Mouse (Mus musculus): ENCODE measurements around the gene Ormdl2.
"Not testable (repeated sequence)": the region's sequence is repeated elsewhere in the genome, so short reads cannot be mapped to it uniquely, and the experiment has no call there.

Ormdl2 gene

GRCm38 (mm10) chr10:128821358-128822056, at the start of gene Ormdl2:
Gene Ormdl2, minus strand, starts transcription at chr10:128821645.
- DNase-seq (ENCODE audit: low spot score): peak; percentile 98

GRCm38 (mm10) chr10:128870341-128870740, 48.9 kb upstream of the Ormdl2 start:
- DNase-seq (ENCODE audit: low spot score): no peak

DNA sequence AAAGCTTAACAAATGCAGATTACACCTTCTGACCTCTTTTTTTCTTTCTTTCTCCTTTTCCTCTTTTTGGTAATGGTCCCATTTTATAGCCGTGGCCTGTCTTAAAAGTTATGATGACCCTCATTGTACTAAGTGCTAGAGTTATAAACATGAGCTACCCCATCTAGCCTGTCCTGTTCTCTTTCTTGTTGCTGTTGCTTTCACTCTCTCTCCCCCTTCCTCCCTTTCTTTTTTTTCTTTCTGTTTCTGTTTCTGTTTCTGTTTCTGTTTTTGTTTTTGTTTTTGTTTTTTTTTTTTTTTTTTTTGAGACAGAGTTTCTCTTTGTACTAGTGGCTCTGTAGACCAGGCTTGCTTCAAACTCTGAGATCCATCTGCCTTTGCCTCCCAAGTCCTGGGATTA, 45.1 kb upstream of the Ormdl2 start:
- no peak for DNase-seq (ENCODE audit: low spot score)

GRCm38 (mm10) chr10:128866042-128866441, 44.6 kb upstream of the Ormdl2 start:
- no peak for DNase-seq (ENCODE audit: low spot score)

- DNase-seq (ENCODE audit: low spot score): no peak
Observed at GRCm38 (mm10) chr10:128861176-128861575, 39.7 kb upstream of the Ormdl2 start.

- DNase-seq (ENCODE audit: low spot score): no peak
Observed at GRCm38 (mm10) chr10:128850339-128850738, 28.9 kb upstream of the Ormdl2 start.

- DNase-seq (ENCODE audit: low spot score): no peak
Observed at GRCm38 (mm10) chr10:128848426-128848825, 27.0 kb upstream of the Ormdl2 start.

DNA sequence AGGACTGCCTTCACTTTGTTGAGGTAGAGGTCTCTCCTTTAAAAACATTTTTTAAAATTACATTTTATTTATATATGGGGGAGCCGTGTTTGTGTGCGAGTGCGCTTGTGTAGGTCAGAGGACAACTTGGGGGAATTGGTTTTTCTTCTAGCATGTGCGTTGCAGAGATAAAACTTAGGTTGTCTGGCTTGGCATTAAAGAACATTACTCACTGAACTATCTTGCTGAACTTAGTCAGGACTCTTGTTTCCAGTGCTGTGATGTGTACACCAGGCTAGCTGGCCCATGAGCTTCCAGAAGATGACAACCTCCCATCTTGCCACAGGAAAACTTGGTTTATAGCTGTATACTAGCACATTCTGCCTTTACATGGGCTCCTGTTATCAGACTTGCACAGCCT, 25.2 kb upstream of the Ormdl2 start:
- DNase-seq (ENCODE audit: low spot score): no peak

DNA sequence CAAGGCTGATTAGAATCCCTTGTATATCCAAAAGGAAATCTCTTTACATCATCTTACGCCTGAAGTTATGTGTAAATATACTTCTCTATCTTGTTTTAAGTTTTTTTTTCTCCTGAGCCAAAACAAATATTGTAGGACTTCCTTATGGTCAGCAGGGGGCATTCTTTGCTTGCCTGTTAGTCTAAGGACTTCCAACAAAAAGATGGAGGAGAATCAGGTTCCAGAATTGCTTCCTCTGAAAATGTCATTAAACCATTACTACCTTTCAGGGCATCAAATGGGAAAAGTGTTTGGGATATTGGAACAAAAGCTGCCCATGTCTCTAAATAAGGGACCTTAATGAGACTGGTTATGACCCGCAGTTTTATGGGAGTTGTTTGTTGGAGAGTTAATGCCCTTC, 24.1 kb upstream of the Ormdl2 start:
- DNase-seq (ENCODE audit: low spot score): no peak

DNA sequence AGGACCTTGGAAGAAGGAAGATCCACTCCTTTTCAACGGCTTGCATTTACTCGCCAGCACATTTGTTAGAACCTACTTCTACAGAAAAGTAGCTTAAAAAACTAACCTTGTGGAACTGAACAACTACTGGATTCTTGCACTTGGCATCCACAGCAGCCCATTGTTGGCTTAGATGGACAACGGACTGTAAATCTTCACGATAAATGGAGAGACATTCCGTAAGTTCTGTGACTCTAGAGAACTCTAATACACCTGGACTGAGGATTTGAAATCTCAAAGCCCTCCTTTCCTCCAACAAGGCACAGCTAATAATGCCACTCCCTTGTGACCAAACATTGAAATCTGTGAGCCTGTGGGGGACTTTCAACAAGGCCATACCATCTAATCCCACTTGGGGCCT, 21.8 kb upstream of the Ormdl2 start:
- DNase-seq (ENCODE audit: low spot score): no peak

GRCm38 (mm10) chr10:128840612-128841011, 19.2 kb upstream of the Ormdl2 start:
- no peak for DNase-seq (ENCODE audit: low spot score)

GRCm38 (mm10) chr10:128839434-128839833, 18.0 kb upstream of the Ormdl2 start:
- no peak for DNase-seq (ENCODE audit: low spot score)

- no peak for DNase-seq (ENCODE audit: low spot score)
Observed at GRCm38 (mm10) chr10:128837400-128837799, 16.0 kb upstream of the Ormdl2 start.

GRCm38 (mm10) chr10:128823821-128824220, 2.4 kb upstream of the Ormdl2 start:
- no peak for DNase-seq (ENCODE audit: low spot score)

GRCm38 (mm10) chr10:128823087-128823486, 1.6 kb upstream of the Ormdl2 start:
- DNase-seq (ENCODE audit: low spot score): not testable (repeated sequence)

GRCm38 (mm10) chr10:128822135-128822534, 690 bp upstream of the Ormdl2 start:
- DNase-seq (ENCODE audit: low spot score): no peak

DNA sequence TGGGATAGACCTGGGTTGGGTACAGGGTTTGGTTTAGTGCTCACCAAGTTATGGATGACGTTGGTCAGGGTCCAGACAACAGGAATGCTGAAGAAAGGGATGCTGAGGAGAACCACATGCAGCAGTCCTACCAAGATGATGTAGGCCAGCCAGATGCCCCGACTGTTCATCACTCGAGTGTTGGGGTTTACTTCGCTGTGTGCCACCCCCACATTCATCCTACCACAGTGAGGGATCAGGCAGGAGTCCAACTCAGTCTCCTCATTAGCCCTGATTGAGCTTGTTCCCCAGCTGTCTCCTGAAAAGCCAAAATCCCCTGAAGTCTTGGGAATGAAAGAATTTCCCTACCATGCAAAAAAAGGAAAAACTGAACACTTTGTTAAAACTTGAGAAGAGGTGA, 1.2 kb downstream of the Ormdl2 start:
- no peak for DNase-seq (ENCODE audit: low spot score)

- no peak for DNase-seq (ENCODE audit: low spot score)
Observed at GRCm38 (mm10) chr10:128817033-128817432, 4.4 kb downstream of the Ormdl2 start, which contains the start of gene Sarnp. Gene Sarnp, plus strand, starts transcription at chr10:128817333.

DNA sequence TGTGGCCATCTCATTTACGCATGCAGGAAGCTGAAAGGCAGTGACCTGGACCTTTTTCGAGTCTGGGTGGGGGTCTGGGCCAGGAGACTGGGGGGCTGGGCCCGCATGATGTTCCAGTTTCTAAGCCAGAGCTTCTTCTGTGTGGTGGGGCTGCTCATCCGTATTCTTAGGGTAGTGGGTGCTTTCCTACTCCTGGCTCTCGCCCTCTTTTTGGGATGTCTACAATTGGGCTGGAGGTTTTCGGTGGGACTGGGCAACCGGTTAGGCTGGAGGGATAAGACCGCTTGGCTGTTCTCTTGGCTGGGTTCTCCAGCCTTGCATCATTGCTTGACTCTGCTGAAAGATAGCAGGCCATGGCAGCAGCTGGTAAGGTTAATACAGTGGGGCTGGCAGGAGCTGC, 14.4 kb downstream of the Ormdl2 start:
- DNase-seq (ENCODE audit: low spot score): no peak

GRCm38 (mm10) chr10:128806086-128806485, 15.4 kb downstream of the Ormdl2 start:
- DNase-seq (ENCODE audit: low spot score): no peak

DNA sequence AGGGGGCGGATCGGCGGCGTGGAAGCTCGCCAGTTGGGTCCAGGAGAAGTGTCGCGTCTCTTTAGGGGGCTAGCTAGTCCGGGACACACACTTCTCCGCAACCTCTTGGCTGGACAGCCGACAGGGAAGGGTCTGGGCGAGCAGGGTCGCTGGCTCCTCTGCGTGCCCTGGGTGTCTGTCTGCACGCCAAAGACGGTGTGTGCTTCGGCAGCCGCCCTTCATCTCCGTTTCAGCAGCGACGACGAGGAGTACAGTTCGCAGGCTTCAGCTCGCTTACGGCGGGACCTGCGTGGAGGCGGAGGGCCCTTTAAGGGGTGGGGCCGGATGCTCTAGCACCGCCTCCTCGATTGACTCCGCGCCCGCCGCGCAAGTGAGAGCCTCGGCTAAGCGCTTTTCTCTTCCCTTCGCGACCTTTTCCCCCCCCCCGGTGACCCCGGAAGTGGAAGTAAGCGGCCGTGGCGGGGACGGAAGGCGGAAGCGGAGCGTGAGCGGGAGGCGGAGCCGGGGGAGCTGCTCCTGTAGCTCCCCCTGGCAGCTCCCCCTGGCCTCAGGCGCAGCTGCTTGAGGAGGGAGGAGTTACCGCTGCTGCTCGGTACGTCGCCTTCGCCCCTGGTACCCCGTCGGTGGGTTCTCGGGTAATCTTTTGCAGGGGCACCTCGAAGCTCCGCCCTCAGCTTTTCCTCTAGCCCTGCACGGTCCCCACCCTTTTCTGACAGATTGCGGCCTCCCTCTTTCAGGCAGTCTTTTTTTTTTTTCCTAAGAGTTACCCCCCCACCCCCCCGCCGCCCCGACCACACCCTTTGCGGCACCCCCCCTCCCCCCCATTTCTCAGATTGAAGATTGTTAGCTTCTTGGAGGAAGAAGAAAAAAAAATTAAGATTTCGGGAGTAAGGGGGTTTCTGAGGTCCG, 16.1 kb downstream of the Ormdl2 start:
- DNase-seq (ENCODE audit: low spot score): peak; percentile 91

DNA sequence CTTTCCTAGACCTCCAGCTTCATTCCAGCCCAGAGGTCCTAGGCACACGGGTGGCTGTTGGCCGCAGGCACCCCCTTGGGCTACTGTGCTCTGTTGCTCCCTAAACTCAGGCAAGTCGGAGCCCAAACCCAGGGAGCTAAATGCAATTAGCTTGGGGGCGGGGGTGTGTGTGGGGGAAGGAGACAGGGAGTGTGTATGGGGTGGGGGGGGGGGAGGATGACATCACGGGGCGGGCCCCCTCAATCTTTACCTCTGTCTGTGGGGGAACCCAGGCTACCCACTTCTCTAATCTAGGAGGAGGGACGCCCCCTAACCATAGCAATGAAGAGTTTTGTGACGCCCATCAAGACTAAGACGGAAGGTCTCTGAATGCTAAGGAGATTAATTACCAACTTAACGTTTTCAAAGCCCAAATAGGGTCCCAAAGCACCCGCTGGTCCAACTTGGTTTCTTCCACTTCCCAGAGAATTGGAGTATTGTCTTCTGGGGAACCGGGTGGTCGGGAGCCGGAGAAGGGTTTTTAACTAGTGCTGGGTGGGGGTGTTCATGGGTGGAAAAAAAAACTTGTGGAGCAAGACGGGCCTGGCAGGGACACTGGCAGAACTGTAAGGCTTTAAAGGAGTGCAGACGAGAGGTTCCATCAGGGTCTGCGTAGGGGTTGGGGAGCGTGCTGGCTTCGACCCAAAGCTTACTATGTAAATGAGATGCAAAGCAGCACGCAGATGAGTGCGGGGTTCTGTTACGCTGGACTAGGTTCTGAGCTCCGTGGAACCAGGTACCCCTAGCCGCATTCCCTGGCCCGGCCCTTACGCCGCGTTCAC, 17.0 kb downstream of the Ormdl2 start, which contains the start of gene Tmem198b:
Gene Tmem198b (minus strand): TSS at position 100 of the 821 bp plus-strand sequence.
- peak; percentile 66 for DNase-seq (ENCODE audit: low spot score)
